Mouse (Mus musculus): ENCODE measurements around the gene Pafah1b3. TPM values are rescaled to one million over a fixed set of nuclear protein-coding genes. Genes with fewer than 3 reads are reported as not detected.
"Not testable (repeated sequence)": the region's sequence is repeated elsewhere in the genome, so short reads cannot be mapped to it uniquely, and the experiment has no call there.

The Pafah1b3 gene
- polyA plus RNA-seq, 1 experiment from 2014 or later, result 189 TPM

DNA sequence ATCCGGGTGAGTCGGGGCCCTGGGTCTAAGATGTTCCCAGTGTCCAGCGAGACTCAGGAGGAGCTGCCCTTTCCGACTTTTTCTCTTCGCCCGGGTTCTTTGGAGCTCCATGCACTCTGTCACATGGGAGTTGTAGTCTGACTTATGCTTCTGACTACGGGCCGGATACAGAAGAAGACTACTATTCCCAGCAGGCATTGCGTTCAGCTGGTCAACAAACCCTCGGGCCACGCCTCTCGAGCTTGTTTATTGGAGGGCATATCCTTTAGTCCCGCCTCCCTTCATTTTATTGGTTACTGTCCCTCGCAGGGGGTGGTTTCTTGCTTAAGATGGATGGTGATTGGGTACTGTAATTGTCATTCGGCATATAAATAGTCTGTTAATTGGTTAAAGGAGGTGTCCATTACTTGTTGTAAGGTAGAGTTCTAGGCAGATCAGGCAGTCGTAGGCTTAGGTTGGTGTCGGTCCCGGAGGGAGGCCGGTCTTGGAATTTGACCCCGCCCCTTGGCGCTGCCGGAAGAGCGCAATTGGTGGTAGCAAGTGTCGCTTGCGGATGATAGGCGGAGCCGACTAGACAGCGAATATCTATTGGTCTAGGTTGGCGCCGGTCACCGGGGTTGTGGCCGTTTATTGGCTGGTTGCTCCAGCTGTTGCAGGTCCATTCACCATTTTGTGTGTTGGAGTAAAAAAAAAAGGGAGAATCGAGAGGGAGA lies 29.9 kb downstream of the Pafah1b3 start:
- Histone ChIP-seq H3K4me3 (peak overlapping the region; percentile 87), H3K36me3 (peaks cover 23% of the 10 kb centered on the region), H3K4me1 (peaks cover 51% of the 10 kb centered on the region), H3K27me3 (ENCODE audit: insufficient read depth, poor library complexity, severe bottlenecking) (no peaks in the 10 kb centered on the region), H3K27ac (peak overlapping the region; percentile 99), H3K9me3 (no peaks in the 10 kb centered on the region)
- WGBS, result under 1% methylated on average over 33 of the region's 33 CpGs
- DNase-seq (ENCODE audit: low spot score), result peak; percentile 100

DNA sequence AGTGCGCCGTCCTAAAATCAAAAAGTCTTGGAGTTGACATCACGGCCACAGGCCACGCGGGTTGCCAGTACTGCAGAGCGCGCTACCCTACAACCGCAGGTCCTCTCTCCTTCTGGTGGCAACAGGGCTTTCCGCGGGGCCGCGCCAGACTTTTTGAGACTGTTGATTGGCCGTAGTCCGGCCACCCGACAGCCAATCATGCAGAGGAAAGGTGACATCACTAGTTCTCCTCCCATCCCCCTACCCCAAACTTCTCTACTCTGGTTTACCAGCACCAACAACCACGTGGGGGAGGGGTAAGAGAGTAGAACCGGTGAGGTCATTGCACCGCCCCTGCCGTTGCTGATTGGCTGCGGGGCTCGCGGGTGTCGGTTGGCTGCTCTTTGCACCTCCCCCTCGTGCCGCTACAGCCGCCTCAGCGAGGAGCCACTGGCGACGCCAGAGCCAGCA lies 30.5 kb downstream of the Pafah1b3 start, which contains the start of gene Cic:
Gene Cic, plus strand, starts transcription at position 404 of the 450 bp plus-strand sequence.
- peak within 1 kb of the TSS; percentile 99 for H3K27ac ChIP-seq
- H3K4me1 ChIP-seq, result peaks cover 47% of the 10 kb centered on the region
- H3K4me3 ChIP-seq, result peak within 1 kb of the TSS; percentile 87
- 0% methylated on average over 29 of the region's 29 CpGs for WGBS
- peak; percentile 100 for DNase-seq (ENCODE audit: low spot score)
- no peaks in the 10 kb centered on the region for H3K27me3 ChIP-seq (ENCODE audit: insufficient read depth, poor library complexity, severe bottlenecking)
- peaks cover 17% of the 10 kb centered on the region for H3K36me3 ChIP-seq
- H3K9me3 ChIP-seq, result no peaks in the 10 kb centered on the region

DNA sequence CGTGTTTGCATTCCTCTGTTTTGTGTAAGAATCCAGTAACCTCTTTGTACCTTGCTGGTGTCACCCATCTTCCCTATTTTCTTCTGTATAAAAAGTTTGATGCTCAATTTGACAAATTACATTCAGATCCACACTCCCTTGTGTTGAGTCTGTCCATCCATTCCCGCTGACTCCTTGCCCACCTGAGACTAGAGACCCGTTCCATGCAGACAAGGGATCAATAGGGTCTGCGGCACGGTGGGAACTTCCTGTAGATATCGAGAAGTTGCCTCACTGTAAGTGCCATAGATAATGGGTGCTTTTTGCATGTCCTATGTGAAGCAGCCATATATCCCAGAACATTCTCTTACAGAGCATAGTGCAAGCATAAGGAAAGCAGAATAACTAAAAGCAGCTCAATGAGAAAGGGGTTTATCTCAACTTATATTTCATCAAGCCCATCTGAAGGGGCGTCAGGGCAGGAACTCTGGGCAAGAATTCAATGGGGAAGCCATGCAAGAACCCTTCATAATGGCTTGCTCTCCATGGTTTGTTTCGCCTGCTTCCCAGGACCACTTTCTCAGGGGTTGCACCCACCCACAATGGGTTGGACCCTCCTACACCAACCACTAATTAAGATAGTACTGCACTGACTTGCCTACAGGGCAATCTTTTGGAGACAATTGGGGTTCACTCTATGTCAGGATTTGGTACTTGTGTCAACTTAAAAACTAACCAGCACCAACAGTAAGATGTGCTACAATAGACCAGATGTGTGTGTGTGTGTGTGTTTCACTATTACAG lies 31.4 kb downstream of the Pafah1b3 start:
- no peak for DNase-seq (ENCODE audit: low spot score)
- Histone ChIP-seq H3K27me3 (ENCODE audit: insufficient read depth, poor library complexity, severe bottlenecking) (no peaks in the 10 kb centered on the region), H3K27ac (peak overlapping the region; percentile 99; the same call in 1 of the 2 replicates), H3K4me3 (peak overlapping the region; percentile 87), H3K9me3 (no peaks in the 10 kb centered on the region), H3K36me3 (peaks cover 8% of the 10 kb centered on the region), H3K4me1 (peaks cover 43% of the 10 kb centered on the region)
- WGBS, result 70% methylated on average over 8 of the region's 8 CpGs

DNA sequence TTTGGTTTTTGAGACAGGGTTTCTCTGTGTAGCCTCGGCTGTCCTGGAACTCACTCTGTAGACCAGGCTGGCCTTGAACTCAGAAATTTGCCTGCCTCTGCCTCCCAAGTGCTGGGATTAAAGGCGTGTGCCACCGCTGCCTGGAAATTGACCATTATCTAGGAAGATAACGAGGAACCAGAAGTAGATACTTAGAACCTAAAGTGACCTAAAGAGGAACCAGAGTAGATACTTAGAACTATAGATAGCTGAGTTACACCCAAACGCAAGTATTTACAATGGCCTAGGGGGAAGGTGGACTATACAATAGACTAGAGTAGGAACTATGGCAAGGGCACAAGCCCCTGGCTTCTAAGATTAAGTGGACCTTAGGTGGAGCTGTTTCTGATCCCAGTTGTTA lies 32.0 kb downstream of the Pafah1b3 start:
- H3K4me1 ChIP-seq, result peaks cover 43% of the 10 kb centered on the region
- H3K27ac ChIP-seq; H3K27me3 ChIP-seq (ENCODE audit: insufficient read depth, poor library complexity, severe bottlenecking); DNase-seq (ENCODE audit: low spot score); H3K9me3 ChIP-seq; H3K4me3 ChIP-seq; H3K36me3 ChIP-seq: not testable (repeated sequence)
- WGBS, result 63% methylated on average over 5 of the region's 5 CpGs

DNA sequence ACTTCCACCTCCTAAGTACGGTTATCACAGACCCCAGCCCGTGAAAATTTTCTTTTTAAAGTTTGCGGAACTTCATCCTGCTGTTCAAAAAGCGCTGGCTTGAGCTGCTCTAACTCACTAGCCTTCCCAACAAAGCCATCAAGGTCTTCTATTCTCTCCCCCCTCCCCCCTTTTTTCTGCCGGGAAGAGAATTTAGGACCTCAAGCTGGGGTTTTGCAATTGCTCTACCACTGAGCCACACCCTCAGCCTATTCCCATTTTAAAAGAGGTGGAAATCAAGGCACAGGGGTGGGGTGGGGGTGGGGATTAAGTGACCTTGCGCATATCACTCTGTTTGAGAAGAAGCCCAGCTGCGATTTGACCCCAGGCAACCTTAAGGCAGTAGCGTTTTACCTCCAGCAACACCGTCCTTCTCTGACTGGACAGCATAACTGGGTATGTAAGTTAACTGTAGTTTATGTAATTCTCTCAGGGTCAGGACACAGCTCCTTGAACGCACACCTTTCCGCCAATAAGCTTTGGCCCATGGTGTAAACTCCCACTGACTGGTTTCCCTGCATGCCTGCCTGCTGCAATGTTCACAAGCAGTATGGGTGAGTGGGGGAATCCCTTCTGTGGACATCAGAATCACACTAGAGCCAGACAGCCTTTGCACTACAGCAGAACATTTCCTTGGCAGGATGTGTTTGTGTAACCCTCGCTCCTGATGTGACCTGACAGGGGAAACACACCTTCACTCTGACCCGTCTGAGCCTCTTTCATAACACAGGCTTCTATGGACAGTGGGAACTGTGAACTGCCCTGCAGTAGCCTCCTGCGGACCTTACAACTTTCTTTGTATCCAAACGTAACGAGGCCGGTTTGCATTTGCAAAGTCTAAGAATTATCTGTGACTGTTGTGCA lies 33.6 kb downstream of the Pafah1b3 start:
- Histone ChIP-seq H3K4me1 (peaks cover 29% of the 10 kb centered on the region), H3K36me3 (no peaks in the 10 kb centered on the region), H3K9me3 (no peaks in the 10 kb centered on the region), H3K27me3 (ENCODE audit: insufficient read depth, poor library complexity, severe bottlenecking) (no peaks in the 10 kb centered on the region), H3K4me3 (no peak overlapping the region), H3K27ac (no peak overlapping the region)
- 27% methylated on average over 17 of the region's 17 CpGs for WGBS
- no peak for DNase-seq (ENCODE audit: low spot score)

DNA sequence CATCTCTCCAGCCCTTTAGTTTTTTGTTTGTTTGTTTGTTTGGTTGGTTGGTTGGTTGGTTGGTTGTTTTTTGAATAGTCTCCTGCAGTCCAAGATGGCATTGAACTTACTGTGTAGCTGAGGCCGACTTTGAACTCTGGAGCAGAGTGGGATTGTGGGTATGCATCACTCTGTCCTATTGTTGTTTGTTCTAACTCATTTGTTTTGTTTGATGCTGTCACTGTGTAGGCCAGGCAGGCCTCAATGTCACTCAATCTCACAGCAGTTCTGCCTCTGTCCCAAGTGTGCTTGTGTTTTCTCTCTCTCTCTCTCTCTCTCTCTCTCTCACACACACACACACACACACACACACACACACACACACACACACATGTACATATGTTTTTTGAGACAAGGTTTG lies 35.9 kb downstream of the Pafah1b3 start:
- H3K27me3 ChIP-seq (ENCODE audit: insufficient read depth, poor library complexity, severe bottlenecking), result no peaks in the 10 kb centered on the region
- no peak overlapping the region for H3K4me3 ChIP-seq
- no peaks in the 10 kb centered on the region for H3K36me3 ChIP-seq
- WGBS, result 70% methylated on average over 1 of the region's 1 CpGs
- H3K4me1 ChIP-seq, result peaks cover 18% of the 10 kb centered on the region
- no peaks in the 10 kb centered on the region for H3K9me3 ChIP-seq
- no peak for DNase-seq (ENCODE audit: low spot score)
- H3K27ac ChIP-seq, result no peak overlapping the region

DNA sequence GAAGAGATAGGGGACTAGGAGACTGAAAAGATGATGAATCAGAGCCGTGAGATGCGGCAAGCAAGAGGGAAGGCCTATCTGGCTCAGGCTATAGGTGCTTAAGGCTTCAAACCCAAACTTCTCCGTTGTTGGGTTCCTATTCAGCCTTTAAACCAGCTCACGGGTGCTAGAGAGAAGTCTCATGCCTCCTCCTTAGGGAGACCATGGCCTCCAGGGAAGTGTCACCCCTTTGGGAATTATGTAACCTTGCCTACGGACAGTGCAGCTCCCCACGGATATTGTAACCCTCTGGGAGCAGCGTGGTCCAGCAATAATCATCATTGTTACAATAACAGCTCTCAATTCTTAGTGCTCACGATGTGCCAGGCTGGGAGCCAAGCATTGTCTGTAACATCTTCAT lies 46.0 kb downstream of the Pafah1b3 start:
- 0 out of 2 replicates have a peak, but pooled peaks cover 3% of the 10 kb centered on the region for H3K36me3 ChIP-seq
- peaks cover 32% of the 10 kb centered on the region for H3K4me1 ChIP-seq
- peak overlapping the region; percentile 95 for H3K27ac ChIP-seq
- H3K27me3 ChIP-seq (ENCODE audit: insufficient read depth, poor library complexity, severe bottlenecking), result no peaks in the 10 kb centered on the region
- no peak for DNase-seq (ENCODE audit: low spot score)
- 15% methylated on average over 8 of the region's 8 CpGs for WGBS
- H3K4me3 ChIP-seq, result peak overlapping the region; percentile 96
- no peaks in the 10 kb centered on the region for H3K9me3 ChIP-seq

DNA sequence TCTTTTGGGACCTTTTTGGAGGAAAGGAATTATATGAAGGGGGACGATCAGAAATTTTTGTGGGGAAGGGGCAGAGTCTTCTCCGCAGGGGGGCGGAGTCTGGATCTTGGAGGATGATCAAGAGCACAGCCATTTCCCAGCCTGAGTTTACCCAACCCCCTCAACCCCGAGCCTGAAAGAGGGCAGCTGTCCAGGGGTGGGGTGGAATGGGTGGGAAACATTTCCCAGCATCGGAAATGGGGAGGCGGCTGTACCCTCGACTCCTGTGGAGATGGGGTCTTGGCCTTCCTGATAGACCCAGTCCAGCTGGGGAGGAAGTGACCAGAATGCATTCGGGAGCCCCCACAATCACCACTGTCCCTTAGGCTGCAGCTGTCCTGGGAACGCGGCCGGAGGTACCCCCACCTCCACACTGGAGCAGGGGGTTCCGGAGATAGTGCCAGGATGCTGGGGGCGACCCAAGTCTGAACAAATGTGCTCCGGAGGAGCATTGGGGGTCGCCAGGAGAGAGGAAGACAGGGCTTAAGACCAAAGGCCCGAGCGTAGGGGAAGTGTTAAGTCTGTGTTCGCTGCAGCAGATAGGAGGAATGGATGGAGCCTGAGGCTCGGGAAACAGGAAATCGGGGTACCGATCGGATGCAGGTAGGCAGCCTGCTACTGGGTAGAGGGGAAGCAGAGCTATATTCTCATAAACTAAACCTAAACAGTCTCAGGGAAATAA lies 46.6 kb downstream of the Pafah1b3 start:
- DNase-seq (ENCODE audit: low spot score), result no peak
- Histone ChIP-seq H3K36me3 (peaks cover 8% of the 10 kb centered on the region), H3K27me3 (ENCODE audit: insufficient read depth, poor library complexity, severe bottlenecking) (no peaks in the 10 kb centered on the region), H3K9me3 (no peaks in the 10 kb centered on the region), H3K4me3 (peak overlapping the region; percentile 96), H3K4me1 (peaks cover 38% of the 10 kb centered on the region), H3K27ac (peak overlapping the region; percentile 95)
- 2% methylated on average over 22 of the region's 22 CpGs for WGBS

DNA sequence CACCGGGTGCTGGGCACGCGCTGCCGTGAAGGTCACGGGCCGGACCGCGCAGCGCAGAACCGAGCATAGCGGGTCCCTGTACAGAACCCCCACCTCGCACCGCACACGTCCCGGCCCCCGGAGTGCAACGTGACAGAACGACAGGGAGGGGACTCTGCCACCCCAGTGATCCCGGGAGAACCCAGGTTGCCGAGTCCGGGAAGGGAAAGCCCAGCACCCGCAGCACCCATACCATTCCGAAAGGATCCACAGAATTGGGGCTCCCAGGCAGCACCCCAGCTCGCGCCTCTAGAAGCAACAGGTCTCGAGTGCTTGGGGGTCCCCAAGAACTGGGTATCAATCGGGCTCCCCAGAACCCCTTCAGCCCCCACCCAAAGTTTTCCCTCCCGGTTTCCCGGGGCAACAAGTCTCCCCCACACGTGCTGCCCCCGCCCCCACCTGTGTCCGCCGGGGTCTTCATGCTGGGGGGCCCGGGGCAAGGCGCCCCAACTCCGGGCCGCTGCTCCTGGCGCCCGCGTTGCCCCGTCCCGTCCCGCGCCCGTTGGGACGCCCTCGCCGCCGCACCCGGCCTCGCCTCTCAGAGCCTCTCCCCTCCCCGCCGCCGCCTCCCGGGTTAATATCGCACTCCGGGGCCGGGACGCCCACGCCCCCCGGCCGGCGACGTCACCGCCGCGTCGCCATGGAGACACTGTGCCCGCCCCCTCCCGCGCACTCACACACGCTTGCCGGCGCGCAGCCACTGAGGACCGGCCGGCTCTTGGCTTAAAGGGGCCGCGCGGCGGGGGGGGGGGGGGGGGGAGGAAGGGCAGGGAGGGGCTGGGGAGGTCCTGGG lies 47.4 kb downstream of the Pafah1b3 start, which contains the start of gene Erf:
Gene Erf, minus strand, starts transcription at position 621 of the 832 bp plus-strand sequence.
- Histone ChIP-seq H3K27ac (peak within 1 kb of the TSS; percentile 95), H3K36me3 (peaks cover 17% of the 10 kb centered on the region), H3K27me3 (ENCODE audit: insufficient read depth, poor library complexity, severe bottlenecking) (no peaks in the 10 kb centered on the region), H3K4me1 (peaks cover 47% of the 10 kb centered on the region), H3K9me3 (no peaks in the 10 kb centered on the region), H3K4me3 (peak within 1 kb of the TSS; percentile 96)
- 1% methylated on average over 74 of the region's 81 CpGs for WGBS
- peak; percentile 97 for DNase-seq (ENCODE audit: low spot score)

DNA sequence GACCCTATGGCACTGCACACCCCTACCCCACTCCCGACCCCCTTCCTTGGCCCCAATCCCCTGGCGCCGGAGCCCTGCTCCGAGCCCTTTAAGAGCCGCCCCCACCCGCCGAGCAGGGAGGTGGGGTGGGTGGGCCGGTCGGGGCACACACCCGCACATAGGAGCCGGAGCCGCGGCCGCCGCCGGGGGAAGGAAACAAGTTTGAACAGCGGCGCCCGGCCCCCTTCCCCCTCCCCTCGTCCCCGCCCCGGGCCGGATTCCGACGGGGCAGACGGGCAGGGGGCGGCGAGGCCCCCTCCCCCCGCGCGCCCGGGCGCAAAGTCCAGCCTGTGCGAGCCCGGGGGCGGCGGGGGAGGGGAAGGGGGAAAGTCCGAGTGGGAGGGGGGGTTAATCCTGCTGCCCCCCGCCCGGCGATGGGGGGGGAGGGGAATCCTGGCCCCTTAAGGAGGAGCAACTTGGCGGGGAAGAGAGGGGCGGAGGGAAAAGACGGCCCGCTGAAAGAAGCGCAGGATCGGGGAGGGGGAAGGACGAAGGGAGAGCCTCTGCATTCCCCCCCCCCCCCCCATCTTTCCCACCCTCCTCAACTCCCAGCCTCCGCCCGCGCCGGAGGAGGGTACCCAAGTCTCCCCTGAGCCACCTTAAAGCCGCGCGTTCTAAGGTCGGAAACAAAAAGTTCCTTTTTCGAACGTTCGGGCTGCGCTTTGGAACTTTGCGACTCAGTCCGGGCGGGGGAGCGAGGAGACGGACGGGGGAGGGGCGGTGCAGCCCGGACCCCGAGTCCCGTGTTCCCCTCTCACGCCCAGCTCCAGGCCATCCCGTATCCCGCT lies 48.3 kb downstream of the Pafah1b3 start:
- Histone ChIP-seq H3K27me3 (ENCODE audit: insufficient read depth, poor library complexity, severe bottlenecking) (no peaks in the 10 kb centered on the region), H3K4me1 (peaks cover 54% of the 10 kb centered on the region), H3K27ac (peak overlapping the region; percentile 95), H3K36me3 (peaks cover 25% of the 10 kb centered on the region), H3K4me3 (peak overlapping the region; percentile 96), H3K9me3 (no peaks in the 10 kb centered on the region)
- DNase-seq (ENCODE audit: low spot score), result peak; percentile 94
- 0% methylated on average over 53 of the region's 73 CpGs for WGBS
